Mouse (Mus musculus) embryonic fibroblast, embryonic 13.5 days (primary cell): ENCODE results near the gene Ccdc171. TPM values are rescaled to one million over a fixed set of nuclear protein-coding genes. Genes with fewer than 3 reads are reported as not detected.
"Not testable (repeated sequence)": the region's sequence is repeated elsewhere in the genome, so short reads cannot be mapped to it uniquely, and the experiment has no call there.

Source experiments
- H3K27ac ChIP-seq: 2 replicates; pipeline ENCODE4 v1.5.1; 2012; ENCODE audit warnings: low read length, control low read depth, inconsistent platforms; ENCODE audit not compliant: insufficient read depth
- H3K4me1 ChIP-seq: 2 replicates; pipeline ENCODE4 v1.6.1; 2011; ENCODE audit warnings: low read length; ENCODE audit not compliant: control insufficient read depth, insufficient read depth
- H3K4me3 ChIP-seq: 2 replicates; pipeline ENCODE4 v1.5.1; 2011; ENCODE audit warnings: mild to moderate bottlenecking, control low read depth, low read length; ENCODE audit not compliant: insufficient read depth
- CTCF ChIP-seq: IDR thresholded peaks from 2 replicates; pipeline ENCODE4 v1.5.1; 2011; ENCODE audit warnings: mild to moderate bottlenecking, control low read depth, low read length, moderate library complexity, borderline replicate concordance; ENCODE audit not compliant: insufficient read depth
- POLR2A ChIP-seq: IDR thresholded peaks from 2 replicates; pipeline ENCODE4 v1.6.1; 2011; ENCODE audit warnings: low read depth, mild to moderate bottlenecking, control low read depth, low read length, moderate library complexity
- polyA plus RNA-seq: library from polyadenylated mRNA; stranded (reverse); fragments of >200 nt; gene quantifications from 2 replicates; pipeline ENCODE4 v1.2.4, GENCODE M21; 2011; ENCODE audit warnings: low read depth; ENCODE audit not compliant: missing spikeins, insufficient read length

Gene Ccdc171
- polyA plus RNA-seq, 1 experiment = 2.4 TPM

GRCm38 (mm10) chr4:83623732-83624131, 98.4 kb downstream of the Ccdc171 start:
- TF ChIP-seq CTCF (no peak), POLR2A (no peak)
- Histone ChIP-seq H3K27ac (no peak overlapping the region), H3K4me1 (no peaks in the 10 kb centered on the region), H3K4me3 (no peak overlapping the region)

GRCm38 (mm10) chr4:83651453-83651852, 126.1 kb downstream of the Ccdc171 start:
- no peak for TF ChIP-seq POLR2A
- no peak for TF ChIP-seq CTCF

GRCm38 (mm10) chr4:83655396-83655795, 130.1 kb downstream of the Ccdc171 start:
- H3K27ac ChIP-seq = no peak overlapping the region
- H3K4me1 ChIP-seq = no peaks in the 10 kb centered on the region; the same call in 1 of the 2 replicates
- TF ChIP-seq CTCF = no peak
- no peak for TF ChIP-seq POLR2A
- no peak overlapping the region for H3K4me3 ChIP-seq

More at GRCm38 (mm10) chr4:83651453-83651852, 126.1 kb downstream of the Ccdc171 start:
- Histone ChIP-seq H3K4me1 (no peaks in the 10 kb centered on the region), H3K27ac (no peak overlapping the region), H3K4me3 (no peak overlapping the region)

GRCm38 (mm10) chr4:83656571-83656970, 131.2 kb downstream of the Ccdc171 start:
- H3K4me3 ChIP-seq = no peak overlapping the region

GRCm38 (mm10) chr4:83657021-83657420, 131.7 kb downstream of the Ccdc171 start:
- no peak overlapping the region for H3K27ac ChIP-seq
- TF ChIP-seq CTCF = no peak
- no peak for TF ChIP-seq POLR2A
- H3K4me3 ChIP-seq = no peak overlapping the region
- H3K4me1 ChIP-seq = no peaks in the 10 kb centered on the region; the same call in 1 of the 2 replicates

More at GRCm38 (mm10) chr4:83656571-83656970, 131.2 kb downstream of the Ccdc171 start:
- Histone ChIP-seq H3K4me1 (no peaks in the 10 kb centered on the region; the same call in 1 of the 2 replicates), H3K27ac (no peak overlapping the region)
- no peak for TF ChIP-seq POLR2A

- no peak overlapping the region for H3K27ac ChIP-seq
- TF ChIP-seq POLR2A = no peak
- no peak for TF ChIP-seq CTCF
- H3K4me1 ChIP-seq = no peaks in the 10 kb centered on the region; the same call in 1 of the 2 replicates
- no peak overlapping the region for H3K4me3 ChIP-seq
Observed at GRCm38 (mm10) chr4:83658415-83658814, 133.1 kb downstream of the Ccdc171 start.

- no peak overlapping the region for H3K27ac ChIP-seq
- H3K4me1 ChIP-seq = no peaks in the 10 kb centered on the region; the same call in 1 of the 2 replicates
- H3K4me3 ChIP-seq = no peak overlapping the region
- TF ChIP-seq POLR2A (no peak), CTCF (no peak)
Observed at GRCm38 (mm10) chr4:83659411-83659810, 134.1 kb downstream of the Ccdc171 start.

GRCm38 (mm10) chr4:83661519-83662271, 136.3 kb downstream of the Ccdc171 start:
- TF ChIP-seq POLR2A (no peak), CTCF (no peak)
- Histone ChIP-seq H3K27ac (no peak overlapping the region), H3K4me3 (no peak overlapping the region), H3K4me1 (no peaks in the 10 kb centered on the region; the same call in 1 of the 2 replicates)

GRCm38 (mm10) chr4:83662301-83662700, 137.0 kb downstream of the Ccdc171 start:
- H3K4me1 ChIP-seq = no peaks in the 10 kb centered on the region
- TF ChIP-seq POLR2A (no peak), CTCF (no peak)
- H3K4me3 ChIP-seq = no peak overlapping the region
- H3K27ac ChIP-seq = no peak overlapping the region

- TF ChIP-seq CTCF (no peak), POLR2A (no peak)
Observed at GRCm38 (mm10) chr4:83669552-83669951, 144.2 kb downstream of the Ccdc171 start.

GRCm38 (mm10) chr4:83675308-83675707, 150.0 kb downstream of the Ccdc171 start:
- H3K4me1 ChIP-seq, H3K4me3 ChIP-seq, H3K27ac ChIP-seq: not testable (repeated sequence)

More at GRCm38 (mm10) chr4:83669552-83669951, 144.2 kb downstream of the Ccdc171 start:
- Histone ChIP-seq H3K27ac (no peak overlapping the region), H3K4me3 (no peak overlapping the region), H3K4me1 (no peaks in the 10 kb centered on the region)
